Mouse (Mus musculus) frontal cortex, postnatal 10 days (tissue): ENCODE data around the gene Cd247.
A peak's percentile ranks its signal among the peaks of the same experiment; 100 is the strongest.
"Not testable (repeated sequence)": the region's sequence is repeated elsewhere in the genome, so short reads cannot be mapped to it uniquely, and the experiment has no call there.

Experiments
- DNase-seq, 2 experiments: peaks; one replicate each; pipeline ENCODE4 v3.0.0; 2022; ENCODE audit warnings: low spot score in 2 of 2, mixed read lengths in 1 of 2

Gene Cd247

GRCm38 (mm10) chr1:165788511-165788910, at the start of gene Cd247:
Gene Cd247, plus strand, starts transcription at chr1:165788681.
- DNase-seq = no peak

GRCm38 (mm10) chr1:165738985-165739384, 49.5 kb upstream of the Cd247 start:
- DNase-seq = no peak

- DNase-seq = no peak
Observed at GRCm38 (mm10) chr1:165741989-165742388, 46.5 kb upstream of the Cd247 start.

- no peak for DNase-seq
Observed at GRCm38 (mm10) chr1:165748053-165748452, 40.4 kb upstream of the Cd247 start.

GRCm38 (mm10) chr1:165751142-165751541, 37.3 kb upstream of the Cd247 start:
- no peak for DNase-seq

GRCm38 (mm10) chr1:165751838-165752237, 36.6 kb upstream of the Cd247 start:
- no peak for DNase-seq

- no peak for DNase-seq
Observed at GRCm38 (mm10) chr1:165754205-165754604, 34.3 kb upstream of the Cd247 start.

GRCm38 (mm10) chr1:165755194-165755593, 33.3 kb upstream of the Cd247 start:
- DNase-seq = no peak

DNA sequence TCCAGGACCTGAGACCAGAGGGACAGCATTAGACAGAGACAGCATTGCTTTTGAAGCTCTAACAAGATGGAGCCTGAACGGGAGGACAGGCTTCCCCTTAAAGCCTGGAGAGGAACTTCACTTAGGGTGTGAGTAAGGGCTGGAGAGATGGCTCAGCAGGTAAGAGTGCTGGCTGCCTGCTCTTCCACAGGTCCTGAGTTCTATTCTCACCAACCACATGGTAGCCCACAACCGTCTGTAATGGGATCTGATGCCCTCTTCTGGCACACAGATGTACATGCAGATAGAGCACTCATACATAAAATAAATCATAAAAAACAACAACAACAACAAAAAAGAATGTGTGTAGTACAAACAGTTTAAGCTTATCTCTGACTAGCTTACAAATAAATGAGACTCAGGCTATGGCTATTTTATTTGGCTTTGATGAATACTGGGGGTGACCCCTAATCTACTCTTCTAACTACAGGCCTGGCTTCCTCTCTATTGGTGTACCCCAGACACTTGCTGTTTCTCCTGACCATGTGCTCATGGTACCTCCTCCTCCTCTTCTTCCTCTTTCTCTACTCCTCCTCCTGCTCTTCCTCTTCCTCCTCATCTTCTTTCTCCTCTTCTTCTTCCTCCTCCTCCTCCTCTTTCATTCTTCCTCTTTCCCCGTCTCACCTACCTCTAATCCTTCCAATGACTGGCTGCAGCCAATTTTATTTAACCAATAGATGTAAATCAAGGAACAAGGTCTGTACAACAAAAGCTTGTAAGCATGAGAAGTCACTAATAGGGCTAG, 26.8 kb upstream of the Cd247 start:
- no peak for DNase-seq

GRCm38 (mm10) chr1:165762498-165762897, 26.0 kb upstream of the Cd247 start:
- DNase-seq = not testable (repeated sequence)

DNA sequence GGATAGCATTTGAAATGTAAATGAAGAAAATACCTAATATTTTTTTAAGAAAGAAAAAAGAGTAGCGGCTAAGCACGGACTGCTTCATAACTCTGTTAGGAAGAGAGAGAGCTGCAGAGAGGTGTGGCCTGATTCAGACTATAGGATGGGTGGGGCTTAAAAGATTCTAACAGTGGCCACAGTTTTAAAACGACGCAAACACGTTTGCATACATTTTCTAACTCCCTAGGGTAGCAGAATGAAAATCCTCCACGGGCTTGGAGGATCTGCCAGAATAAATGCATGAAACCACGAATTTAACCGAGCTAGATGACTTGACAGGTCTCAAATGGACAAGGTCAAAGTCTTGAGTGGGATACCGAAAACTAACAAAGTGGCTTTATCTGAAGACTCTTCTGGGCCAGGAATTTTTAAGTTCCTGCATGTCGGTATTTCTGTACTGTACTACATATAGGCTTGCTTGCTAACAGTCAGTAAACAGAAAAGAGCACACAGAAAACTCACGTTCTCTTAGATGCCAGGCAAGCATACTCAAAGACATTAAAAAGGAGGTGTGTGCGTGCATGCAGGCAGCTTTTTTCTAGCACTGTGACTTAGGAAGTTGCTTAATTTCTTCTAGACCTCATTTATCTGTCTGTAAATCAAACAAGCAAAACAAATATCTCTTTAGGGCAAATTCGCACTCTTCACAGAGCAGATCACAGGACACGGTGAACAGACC, 25.4 kb upstream of the Cd247 start:
- DNase-seq = no peak

GRCm38 (mm10) chr1:165763635-165764372, 24.7 kb upstream of the Cd247 start, which contains the start of gene Creg1:
Gene Creg1, plus strand, starts transcription at chr1:165763746.
- DNase-seq = peak; percentile 83 to 91

- no peak for DNase-seq
Observed at GRCm38 (mm10) chr1:165764571-165764970, 23.9 kb upstream of the Cd247 start.

DNA sequence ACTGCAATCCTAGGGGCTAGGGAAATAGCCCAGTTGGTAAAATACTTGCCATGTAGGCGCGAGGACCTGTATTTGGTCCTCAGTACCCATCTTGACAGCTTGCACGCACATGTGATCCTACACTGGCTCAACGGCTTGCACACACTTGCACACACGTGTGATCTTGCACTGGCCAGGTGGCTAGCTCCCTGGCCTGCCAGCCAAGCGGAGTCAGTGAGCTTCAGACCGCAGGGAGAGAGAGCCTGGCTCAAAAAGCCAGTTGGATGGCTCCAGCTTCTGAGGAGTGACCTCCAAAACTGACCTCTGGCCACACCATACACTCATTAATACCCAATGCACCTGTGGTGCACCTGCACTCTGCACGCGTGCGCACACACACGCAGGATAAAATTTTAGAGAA, 23.4 kb upstream of the Cd247 start:
- DNase-seq = no peak

DNA sequence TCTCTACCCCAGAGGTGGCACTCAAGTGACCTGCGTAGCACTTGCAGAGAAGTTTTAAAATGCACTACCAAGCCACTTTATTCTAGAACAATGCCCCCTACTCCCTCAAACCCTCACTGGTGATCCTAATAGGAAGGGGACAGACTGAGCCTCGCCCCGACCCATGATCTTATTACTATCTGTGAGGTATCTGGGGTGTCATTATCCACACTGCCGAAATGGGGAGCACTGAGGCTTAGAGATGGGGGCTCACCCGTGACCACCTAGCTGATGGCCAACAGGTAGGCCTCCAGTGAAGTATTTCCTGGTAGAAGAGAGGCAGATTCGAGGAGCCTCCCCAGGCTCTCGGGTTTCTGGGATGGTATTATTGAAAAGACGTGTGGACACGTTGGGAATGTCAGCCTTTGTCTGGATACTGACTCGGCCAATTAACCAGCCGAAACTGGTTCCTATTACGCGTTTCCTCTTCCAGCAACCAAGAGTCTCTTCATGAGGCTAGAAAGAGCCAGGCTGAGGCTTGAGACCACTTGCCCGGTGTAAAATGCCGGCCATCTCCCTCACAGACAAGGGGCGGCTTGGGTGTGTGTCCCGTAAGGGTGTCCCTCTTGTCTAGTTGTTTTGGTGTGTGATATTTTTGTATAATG, 22.7 kb upstream of the Cd247 start:
- no peak for DNase-seq

DNA sequence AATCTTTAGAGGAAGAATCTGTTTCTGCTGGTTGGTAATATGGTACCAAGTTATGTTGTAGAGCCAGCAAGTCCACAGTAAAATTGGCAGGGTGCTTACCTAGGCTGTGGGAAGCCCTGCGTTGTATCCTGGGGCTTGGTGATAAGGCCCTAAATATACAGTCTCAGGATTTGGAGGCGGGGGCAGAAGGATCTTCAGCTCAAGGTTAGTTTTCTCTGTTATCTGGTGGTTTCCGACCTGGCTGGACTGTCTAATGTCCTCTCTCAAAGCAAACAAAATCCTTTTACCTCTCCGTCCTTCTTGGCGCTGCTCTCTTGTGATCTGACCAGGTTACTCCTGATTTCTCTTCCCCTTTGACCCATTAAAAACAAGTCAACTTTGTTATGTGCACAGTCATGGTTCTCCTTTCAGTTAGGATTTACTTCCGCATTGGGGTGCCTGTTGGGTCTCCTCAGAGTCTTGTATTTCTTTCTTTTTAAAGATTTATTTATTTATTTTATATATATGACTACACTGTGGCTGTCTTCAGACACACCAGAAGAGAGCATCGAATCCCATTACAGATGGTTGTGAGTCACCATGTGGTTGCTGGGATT, 22.1 kb upstream of the Cd247 start:
- no peak for DNase-seq

GRCm38 (mm10) chr1:165768894-165769512, 19.5 kb upstream of the Cd247 start:
- DNase-seq = no peak

- DNase-seq = no peak
Observed at GRCm38 (mm10) chr1:165770181-165770759, 18.2 kb upstream of the Cd247 start.

DNA sequence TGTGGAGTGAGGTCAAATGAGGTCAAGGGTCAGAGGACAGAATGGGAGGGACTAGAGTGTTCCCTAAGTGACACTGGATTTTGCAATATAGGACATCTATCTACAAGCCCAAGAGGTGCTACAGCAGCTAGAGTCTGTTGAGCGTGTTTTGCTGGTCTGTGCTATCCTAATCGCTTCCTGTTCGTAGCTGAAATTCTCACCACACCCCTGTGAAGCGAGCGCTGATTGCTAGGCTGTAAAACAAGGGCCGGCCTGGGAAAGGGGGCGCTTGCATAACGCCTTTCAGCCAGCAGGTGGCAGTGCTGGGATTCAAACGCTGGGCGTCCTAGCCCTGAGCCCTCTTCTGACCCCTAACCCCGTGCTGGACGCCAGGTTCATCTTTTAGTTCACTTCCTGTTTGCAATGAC, 17.0 kb upstream of the Cd247 start:
- DNase-seq = peak in 1 of 2 experiments; percentile 67

GRCm38 (mm10) chr1:165771998-165772397, 16.5 kb upstream of the Cd247 start:
- DNase-seq = no peak
